Comparison of ENCODE assay signal across 30 mouse cellular contexts in the genomic region with DNA sequence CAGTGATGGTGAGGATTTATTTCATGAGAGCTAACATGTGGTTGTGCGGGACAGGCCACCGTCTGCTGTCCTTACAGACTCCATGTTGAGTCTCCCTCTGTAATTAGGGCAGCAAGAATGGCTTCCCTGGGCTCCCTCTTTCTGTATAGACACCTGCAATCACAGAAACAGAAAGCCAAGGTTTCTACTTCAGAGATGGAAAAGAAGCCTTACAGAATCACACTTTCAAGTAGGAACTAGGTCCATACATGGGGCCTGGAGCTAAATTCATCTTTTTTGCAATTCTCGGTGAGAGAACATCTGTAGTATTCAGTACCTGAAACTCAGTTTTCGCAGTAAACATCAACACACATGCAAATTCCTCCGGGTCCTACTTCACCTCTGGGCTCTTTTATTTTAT.
"Had no signal": no experiment of that assay in that cellular context is flagged by ENCODE, and none has a peak within 500 bp of the region (broad histone marks: within the 10 kb centered on the region; RNA-seq: fewer than 3 reads in every experiment).

No protein-coding gene starts in this region.

- H3K27ac ChIP-seq: left cerebral cortex, adult 2 months; limb, embryonic 10.5 days; limb, embryonic 12.5 days; limb, embryonic 13.5 days; limb, embryonic 15.5 days; liver, embryonic 12.5 days; liver, embryonic 13.5 days; liver, embryonic 14.5 days; liver, embryonic 15.5 days; lung, embryonic 15.5 days; macrophage; midbrain, embryonic 10.5 days; midbrain, embryonic 12.5 days; midbrain, embryonic 13.5 days had no signal

- H3K4me3 ChIP-seq: left cerebral cortex, adult 2 months; limb, embryonic 10.5 days; limb, embryonic 12.5 days; limb, embryonic 13.5 days; limb, embryonic 15.5 days; liver, embryonic 12.5 days; liver, embryonic 13.5 days; liver, embryonic 15.5 days; lung, embryonic 15.5 days; megakaryocyte, embryonic 14.5 days; midbrain, embryonic 10.5 days; midbrain, embryonic 12.5 days; midbrain, embryonic 13.5 days; myocyte had no signal

- H3K4me2 ChIP-seq: limb, embryonic 12.5 days; limb, embryonic 13.5 days; limb, embryonic 15.5 days; liver, embryonic 11.5 days; liver, embryonic 12.5 days; liver, embryonic 13.5 days; liver, embryonic 15.5 days; lung, embryonic 14.5 days; lung, embryonic 15.5 days; midbrain, embryonic 11.5 days; midbrain, embryonic 12.5 days; midbrain, embryonic 13.5 days had no signal

- H3K27me3 ChIP-seq: limb, embryonic 12.5 days; limb, embryonic 13.5 days; limb, embryonic 15.5 days; liver, embryonic 12.5 days; liver, embryonic 13.5 days; liver, embryonic 15.5 days; lung, embryonic 15.5 days; megakaryocyte, embryonic 14.5 days; midbrain, embryonic 12.5 days; midbrain, embryonic 13.5 days had no signal

- ATAC-seq: liver, embryonic 12.5 days; liver, postnatal 0 days; lung, postnatal 0 days; midbrain, embryonic 13.5 days; midbrain, embryonic 16.5 days had no signal

- H3K9ac ChIP-seq: limb, embryonic 12.5 days; limb, embryonic 13.5 days; limb, embryonic 15.5 days; liver, embryonic 12.5 days; liver, embryonic 13.5 days; liver, embryonic 14.5 days; liver, embryonic 15.5 days; liver, postnatal 0 days; lung, embryonic 14.5 days; lung, embryonic 15.5 days; midbrain, embryonic 12.5 days; midbrain, embryonic 13.5 days had no signal

- H3K9me3 ChIP-seq: limb, embryonic 10.5 days; limb, embryonic 12.5 days; limb, embryonic 13.5 days; limb, embryonic 15.5 days; liver, embryonic 12.5 days; liver, embryonic 13.5 days; liver, embryonic 15.5 days; lung, embryonic 15.5 days; megakaryocyte, embryonic 14.5 days; midbrain, embryonic 10.5 days; midbrain, embryonic 12.5 days; midbrain, embryonic 13.5 days had no signal

- H3K4me1 ChIP-seq: limb, embryonic 12.5 days; limb, embryonic 15.5 days; lung, embryonic 15.5 days; midbrain, embryonic 12.5 days had no signal

- H3K36me3 ChIP-seq: limb, embryonic 10.5 days; limb, embryonic 12.5 days; limb, embryonic 13.5 days; limb, embryonic 15.5 days; liver, embryonic 12.5 days; liver, embryonic 13.5 days; liver, embryonic 15.5 days; lung, embryonic 15.5 days; midbrain, embryonic 10.5 days; midbrain, embryonic 12.5 days; midbrain, embryonic 13.5 days had no signal

- DNase-seq: left cerebral cortex, postnatal 4 days; liver; liver, embryonic 13.5 days; liver, postnatal 0 days; lung, adult 18-20 months; lung, adult 2 months; lung, embryonic 14.5 days; lung, postnatal 10 days; lung, postnatal 14 days; lung, postnatal 36 days; midbrain, embryonic 14.5 days had no signal
